Mouse (Mus musculus) left cerebral cortex, adult 2 months (tissue): ENCODE measurements around the gene Fam170b. TPM values are rescaled to one million over a fixed set of nuclear protein-coding genes. Genes with fewer than 3 reads are reported as not detected.

ENCODE experiments used
- DNase-seq, 2 experiments: peaks; one replicate each; pipeline ENCODE4 v3.0.0; 2021 to 2022; ENCODE audit warnings: low spot score in 2 of 2, mixed read lengths in 1 of 2; ENCODE audit errors: extremely low spot score in 1 of 2
- H3K27ac ChIP-seq: fragments of 200-600 bp; 2 replicates; pipeline ENCODE4 v1.8.1; 2022
- H3K4me3 ChIP-seq: fragments of 200-600 bp; 2 replicates; pipeline ENCODE4 v1.8.1; 2022
- CTCF ChIP-seq: fragments of 200-600 bp; IDR thresholded peaks from 2 replicates; pipeline ENCODE4 v1.8.1; 2022; ENCODE audit warnings: antibody characterized with exemption, mild to moderate bottlenecking, moderate library complexity
- intact Hi-C: fragments of 180-260 bp; cut with DNase I; formaldehyde crosslinking; loops from one replicate; pipeline ENCODE4 v1.15.1; 2025
- long read RNA-seq, 2 experiments: library from polyadenylated mRNA; stranded (forward); transcript quantifications; one replicate each; pipeline ENCODE4 v2.0.0; 2021; ENCODE audit warnings: borderline mapping rate in 2 of 2
- total RNA-seq, 2 experiments: library from RNA; stranded (reverse); gene quantifications; 2 replicates each; pipeline ENCODE4 v1.2.3; 2021

The Fam170b gene
- total RNA-seq, result not detected
- long read RNA-seq, experiment 1, result 0 reads
- long read RNA-seq, experiment 2, result 0 reads

- Histone ChIP-seq H3K4me3 (no peak within 1 kb of the TSS), H3K27ac (no peak within 1 kb of the TSS)
- no peak for DNase-seq
- intact Hi-C loops, result no loop called here
- no peak for TF ChIP-seq CTCF
Observed at GRCm38 (mm10) chr14:32833847-32834246, at the start of gene Fam170b. Gene Fam170b, plus strand, starts transcription at chr14:32833962.

- DNase-seq, result no peak
- TF ChIP-seq CTCF, result no peak
- no peak overlapping the region for H3K27ac ChIP-seq
- no peak overlapping the region for H3K4me3 ChIP-seq
- intact Hi-C loops, result no loop called here
Observed at GRCm38 (mm10) chr14:32784130-32784747, 49.5 kb upstream of the Fam170b start.

- H3K27ac ChIP-seq, result no peak overlapping the region
- DNase-seq, result no peak
- TF ChIP-seq CTCF, result no peak
- intact Hi-C loops, result no loop called here
- H3K4me3 ChIP-seq, result no peak overlapping the region
Observed at GRCm38 (mm10) chr14:32784748-32785134, 49.0 kb upstream of the Fam170b start.

- intact Hi-C loops, result no loop called here
Observed at GRCm38 (mm10) chr14:32785556-32786130, 48.1 kb upstream of the Fam170b start, which contains the start of gene Tmem273. Gene Tmem273, plus strand, starts transcription at chr14:32785963.

GRCm38 (mm10) chr14:32787691-32788090 lies 46.1 kb upstream of the Fam170b start:
- H3K27ac ChIP-seq, result no peak overlapping the region

More at GRCm38 (mm10) chr14:32785556-32786130, 48.1 kb upstream of the Fam170b start, which contains the start of gene Tmem273:
- no peak within 1 kb of the TSS for H3K4me3 ChIP-seq
- H3K27ac ChIP-seq, result no peak within 1 kb of the TSS
- no peak for TF ChIP-seq CTCF
- no peak for DNase-seq

GRCm38 (mm10) chr14:32796375-32796774 lies 37.4 kb upstream of the Fam170b start:
- no peak overlapping the region for H3K4me3 ChIP-seq
- intact Hi-C loops, result no loop called here
- TF ChIP-seq CTCF, result no peak
- no peak for DNase-seq
- H3K27ac ChIP-seq, result no peak overlapping the region

More at GRCm38 (mm10) chr14:32787691-32788090, 46.1 kb upstream of the Fam170b start:
- DNase-seq, result no peak
- intact Hi-C loops, result no loop called here
- no peak overlapping the region for H3K4me3 ChIP-seq
- no peak for TF ChIP-seq CTCF

- TF ChIP-seq CTCF, result no peak
- intact Hi-C loops, result no loop called here
- H3K4me3 ChIP-seq, result no peak overlapping the region
- no peak for DNase-seq
- H3K27ac ChIP-seq, result no peak overlapping the region
Observed at GRCm38 (mm10) chr14:32797803-32798202, 36.0 kb upstream of the Fam170b start.

GRCm38 (mm10) chr14:32798355-32798754 lies 35.4 kb upstream of the Fam170b start:
- intact Hi-C loops, result no loop called here
- Histone ChIP-seq H3K4me3 (no peak overlapping the region), H3K27ac (no peak overlapping the region)
- no peak for TF ChIP-seq CTCF
- DNase-seq, result no peak

- no peak for TF ChIP-seq CTCF
- intact Hi-C loops, result no loop called here
- DNase-seq, result no peak
- H3K27ac ChIP-seq, result no peak overlapping the region
- H3K4me3 ChIP-seq, result no peak overlapping the region
Observed at GRCm38 (mm10) chr14:32800048-32800447, 33.7 kb upstream of the Fam170b start.

- H3K4me3 ChIP-seq, result no peak overlapping the region
- H3K27ac ChIP-seq, result no peak overlapping the region
- DNase-seq, result no peak
- peak; percentile 43 for TF ChIP-seq CTCF
- intact Hi-C loops, result no loop called here
Observed at GRCm38 (mm10) chr14:32801016-32801661, 32.6 kb upstream of the Fam170b start.

- intact Hi-C loops, result no loop called here
- no peak for DNase-seq
- no peak for TF ChIP-seq CTCF
- no peak overlapping the region for H3K27ac ChIP-seq
- H3K4me3 ChIP-seq, result no peak overlapping the region
Observed at GRCm38 (mm10) chr14:32801662-32802024, 32.1 kb upstream of the Fam170b start.

- no peak overlapping the region for H3K4me3 ChIP-seq
- no peak for TF ChIP-seq CTCF
- intact Hi-C loops, result no loop called here
Observed at GRCm38 (mm10) chr14:32810111-32810510, 23.7 kb upstream of the Fam170b start.

More at GRCm38 (mm10) chr14:32810111-32810510, 23.7 kb upstream of the Fam170b start:
- DNase-seq, result no peak
- H3K27ac ChIP-seq, result no peak overlapping the region
